Mouse (Mus musculus) G1E (cell line): ENCODE results near the gene Il31ra.

Experiments
- CTCF ChIP-seq: IDR thresholded peaks from 2 replicates; pipeline ENCODE4 v1.5.1; 2012; ENCODE audit warnings: low read depth, low read length, inconsistent platforms, mixed read lengths
- GATA1 ChIP-seq: IDR thresholded peaks from 2 replicates; pipeline ENCODE4 v1.6.1; 2012; ENCODE audit warnings: borderline replicate concordance, low read length, inconsistent platforms, mixed read lengths
- GATA2 ChIP-seq: IDR thresholded peaks from 2 replicates; pipeline ENCODE4 v1.6.1; 2012; ENCODE audit warnings: low read depth, low read length, inconsistent platforms, borderline replicate concordance
- POLR2AphosphoS5 ChIP-seq: IDR thresholded peaks from 2 replicates; pipeline ENCODE4 v1.6.1; 2012; ENCODE audit warnings: low read depth, low read length, inconsistent platforms; ENCODE audit not compliant: insufficient replicate concordance
- TAL1 ChIP-seq: conservative IDR thresholded peaks from 2 replicates; pipeline ENCODE4 v1.6.1; 2012; ENCODE audit warnings: low read depth, low read length, inconsistent platforms, mixed read lengths

DNA sequence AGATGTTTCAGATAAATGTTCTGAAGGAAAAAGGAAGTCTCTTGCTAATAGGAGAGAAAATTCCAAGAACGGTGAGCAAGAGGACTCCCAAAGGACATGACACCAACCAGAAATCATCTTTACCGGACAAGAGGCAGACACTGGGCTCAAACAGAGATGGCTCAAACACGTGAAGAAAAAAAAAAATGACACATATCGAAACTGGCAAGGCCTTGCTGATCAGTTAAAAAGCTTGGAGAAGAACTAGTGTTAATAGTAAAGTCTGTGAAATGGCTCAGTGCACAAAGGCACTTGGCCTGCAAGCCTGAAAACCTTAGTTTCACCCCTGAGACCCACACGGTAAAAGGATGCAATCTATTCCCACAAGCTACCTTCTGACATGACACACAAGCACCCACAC is 23.4 kb downstream of the Il31ra start:
- no peak for TF ChIP-seq CTCF
- TF ChIP-seq GATA1: no peak
- TF ChIP-seq POLR2AphosphoS5: no peak
- TF ChIP-seq GATA2: no peak
- TF ChIP-seq TAL1: no peak
